Mouse (Mus musculus) heart, embryonic 15.5 days (tissue): ENCODE measurements around the gene Def6. TPM values are rescaled to one million over a fixed set of nuclear protein-coding genes. Genes with fewer than 3 reads are reported as not detected.
A peak's percentile ranks its signal among the peaks of the same experiment; 100 is the strongest.

Source experiments
- ATAC-seq: fragments of 200-750 bp; cut with Nextera tagmentation; replicated peaks from 2 replicates; pipeline ENCODE4 v1.8.0; 2017; ENCODE audit warnings: low read depth, moderate TSS enrichment; ENCODE audit not compliant: insufficient number of reproducible peaks, insufficient read depth, low FRiP score
- H3K27ac ChIP-seq: fragments of 300-500 bp; sonication (generic); 2 replicates; pipeline ENCODE4 v1.5.1; 2015; ENCODE audit warnings: mild to moderate bottlenecking, inconsistent platforms
- H3K27me3 ChIP-seq: fragments of 300-500 bp; sonication (generic); 2 replicates; pipeline ENCODE4 v1.6.1; 2015; ENCODE audit warnings: inconsistent platforms
- H3K36me3 ChIP-seq: fragments of 300-500 bp; sonication (generic); 2 replicates; pipeline ENCODE4 v1.6.1; 2015; ENCODE audit warnings: mild to moderate bottlenecking, inconsistent platforms
- H3K4me1 ChIP-seq: fragments of 300-500 bp; sonication (generic); replicated peaks from 2 replicates; pipeline ENCODE4 v1.6.1; 2015; ENCODE audit warnings: inconsistent platforms
- H3K4me2 ChIP-seq: fragments of 300-500 bp; sonication (generic); 2 replicates; pipeline ENCODE4 v1.6.1; 2015; ENCODE audit warnings: inconsistent platforms, mild to moderate bottlenecking, moderate library complexity
- H3K4me3 ChIP-seq: fragments of 300-500 bp; sonication (generic); 2 replicates; pipeline ENCODE4 v1.5.1; 2015; ENCODE audit warnings: mild to moderate bottlenecking, inconsistent platforms
- H3K9ac ChIP-seq: fragments of 300-500 bp; sonication (generic); 2 replicates; pipeline ENCODE4 v1.6.1; 2015; ENCODE audit warnings: mild to moderate bottlenecking, inconsistent platforms
- H3K9me3 ChIP-seq: fragments of 300-500 bp; sonication (generic); replicated peaks from 2 replicates; pipeline ENCODE4 v1.6.1; 2016; ENCODE audit warnings: inconsistent platforms
- WGBS: fragments of 180-500 bp; shearing (Covaris S2); methylation state at CpG from one replicate; pipeline ENCODE4 v1.1.7; 2015; ENCODE audit warnings: mixed read lengths; 5-methylcytosine and 5-hydroxymethylcytosine counted together
- polyA plus RNA-seq: library from polyadenylated mRNA; unstranded; fragments of >200 nt; fragmentation: Nextera tagmentation; extraction: Ambion mirVana; gene quantifications from 2 replicates; pipeline ENCODE4 v1.2.1, GENCODE M21; 2015

Gene Def6
- 4.2 and 12.0 TPM in 2 replicates for polyA plus RNA-seq

GRCm38 (mm10) chr17:28207591-28208313 is at the start of gene Def6:
Def6 (plus strand) TSS chr17:28207778.
- Histone ChIP-seq H3K27ac (peak within 1 kb of the TSS; percentile 79), H3K27me3 (no peaks in the 10 kb centered on the region), H3K4me2 (peak within 1 kb of the TSS; percentile 69), H3K36me3 (no peaks in the 10 kb centered on the region), H3K4me3 (peak within 1 kb of the TSS; percentile 49), H3K9me3 (no peaks in the 10 kb centered on the region), H3K9ac (peak within 1 kb of the TSS; percentile 64), H3K4me1 (peaks cover 20% of the 10 kb centered on the region)
- 17% methylated on average over 26 of the region's 26 CpGs for WGBS
- ATAC-seq = peak; percentile 83

- peaks cover 80% of the 10 kb centered on the region for H3K27me3 ChIP-seq
- 23% methylated on average over 10 of the region's 10 CpGs for WGBS
These were observed 47.2 kb upstream of the Def6 start for GRCm38 (mm10) chr17:28160361-28160760.

GRCm38 (mm10) chr17:28161310-28161881 is 46.2 kb upstream of the Def6 start:
- peak overlapping the region; percentile 25; the same call in 1 of the 2 replicates for H3K4me2 ChIP-seq
- H3K27me3 ChIP-seq = peaks cover 84% of the 10 kb centered on the region
- no peak overlapping the region for H3K27ac ChIP-seq
- H3K9ac ChIP-seq = no peak overlapping the region; the same call in 1 of the 2 replicates
- no peaks in the 10 kb centered on the region for H3K36me3 ChIP-seq
- peak; percentile 52 for ATAC-seq
- H3K4me1 ChIP-seq = peaks cover 15% of the 10 kb centered on the region
- H3K9me3 ChIP-seq = no peaks in the 10 kb centered on the region
- H3K4me3 ChIP-seq = no peak overlapping the region
- 15% methylated on average over 11 of the region's 11 CpGs for whole genome bisulfite sequencing

More at GRCm38 (mm10) chr17:28160361-28160760, 47.2 kb upstream of the Def6 start:
- H3K4me3 ChIP-seq = no peak overlapping the region
- H3K4me1 ChIP-seq = peaks cover 15% of the 10 kb centered on the region
- H3K9ac ChIP-seq = no peak overlapping the region
- H3K9me3 ChIP-seq = no peaks in the 10 kb centered on the region
- no peaks in the 10 kb centered on the region for H3K36me3 ChIP-seq
- no peak overlapping the region for H3K4me2 ChIP-seq
- H3K27ac ChIP-seq = no peak overlapping the region
- no peak for ATAC-seq

- no peak overlapping the region for H3K4me2 ChIP-seq
- no peaks in the 10 kb centered on the region for H3K36me3 ChIP-seq
- H3K27me3 ChIP-seq = peaks cover 72% of the 10 kb centered on the region
- H3K4me1 ChIP-seq = peaks cover 15% of the 10 kb centered on the region
- no peak overlapping the region for H3K9ac ChIP-seq
- H3K9me3 ChIP-seq = no peaks in the 10 kb centered on the region
- no peak overlapping the region for H3K4me3 ChIP-seq
- H3K27ac ChIP-seq = no peak overlapping the region
- WGBS = 10% methylated on average over 6 of the region's 6 CpGs
- no peak for ATAC-seq
These were observed 43.9 kb upstream of the Def6 start for GRCm38 (mm10) chr17:28163666-28164065.

- no peak for ATAC-seq
- 80% methylated on average over 6 of the region's 6 CpGs for WGBS
These were observed 36.9 kb upstream of the Def6 start for GRCm38 (mm10) chr17:28170460-28171305.

GRCm38 (mm10) chr17:28172690-28173089 is 34.9 kb upstream of the Def6 start:
- Histone ChIP-seq H3K27ac (no peak overlapping the region), H3K9ac (no peak overlapping the region), H3K36me3 (no peaks in the 10 kb centered on the region), H3K4me1 (peaks cover 26% of the 10 kb centered on the region), H3K4me2 (no peak overlapping the region), H3K4me3 (no peak overlapping the region), H3K27me3 (0 out of 2 replicates have a peak, but pooled peaks cover 5% of the 10 kb centered on the region), H3K9me3 (no peaks in the 10 kb centered on the region)
- 34% methylated on average over 9 of the region's 9 CpGs for WGBS
- ATAC-seq = no peak

More at GRCm38 (mm10) chr17:28170460-28171305, 36.9 kb upstream of the Def6 start:
- no peaks in the 10 kb centered on the region for H3K36me3 ChIP-seq
- peaks cover 10% of the 10 kb centered on the region for H3K27me3 ChIP-seq
- no peak overlapping the region for H3K4me2 ChIP-seq
- no peak overlapping the region for H3K27ac ChIP-seq
- no peaks in the 10 kb centered on the region for H3K9me3 ChIP-seq
- H3K4me3 ChIP-seq = no peak overlapping the region
- peaks cover 17% of the 10 kb centered on the region for H3K4me1 ChIP-seq
- no peak overlapping the region for H3K9ac ChIP-seq

- Histone ChIP-seq H3K4me1 (peaks cover 61% of the 10 kb centered on the region), H3K36me3 (no peaks in the 10 kb centered on the region), H3K27me3 (no peaks in the 10 kb centered on the region), H3K9me3 (no peaks in the 10 kb centered on the region), H3K9ac (peak within 1 kb of the TSS; percentile 97), H3K27ac (peak within 1 kb of the TSS; percentile 92), H3K4me2 (peak within 1 kb of the TSS; percentile 94), H3K4me3 (peak within 1 kb of the TSS; percentile 92)
- under 1% methylated on average over 76 of the region's 82 CpGs for WGBS
- ATAC-seq = peak; percentile 80
These were observed 30.6 kb upstream of the Def6 start, which contains the start of gene Zfp523 for GRCm38 (mm10) chr17:28176775-28177539. Zfp523 (plus strand) TSS chr17:28177129.

- 8% methylated on average over 18 of the region's 22 CpGs for WGBS
- Histone ChIP-seq H3K9me3 (no peaks in the 10 kb centered on the region), H3K4me1 (peaks cover 61% of the 10 kb centered on the region), H3K4me3 (peak overlapping the region; percentile 92), H3K9ac (peak overlapping the region; percentile 97), H3K36me3 (no peaks in the 10 kb centered on the region), H3K4me2 (peak overlapping the region; percentile 94), H3K27me3 (no peaks in the 10 kb centered on the region), H3K27ac (peak overlapping the region; percentile 92)
- ATAC-seq = peak; percentile 71
These were observed 30.0 kb upstream of the Def6 start for GRCm38 (mm10) chr17:28177540-28178046.

GRCm38 (mm10) chr17:28180331-28180730 is 27.2 kb upstream of the Def6 start:
- no peaks in the 10 kb centered on the region for H3K9me3 ChIP-seq
- 42% methylated on average over 4 of the region's 4 CpGs for WGBS
- H3K9ac ChIP-seq = peak overlapping the region; percentile 7; the same call in 1 of the 2 replicates
- H3K4me3 ChIP-seq = 0 out of 2 replicates have a peak overlapping the region, but pooled peaks have one; percentile 11
- no peaks in the 10 kb centered on the region for H3K36me3 ChIP-seq
- H3K27me3 ChIP-seq = no peaks in the 10 kb centered on the region
- H3K27ac ChIP-seq = peak overlapping the region; percentile 60
- no peak for ATAC-seq
- peak overlapping the region; percentile 44 for H3K4me2 ChIP-seq
- peaks cover 72% of the 10 kb centered on the region for H3K4me1 ChIP-seq

GRCm38 (mm10) chr17:28180783-28181544 is 26.6 kb upstream of the Def6 start:
- H3K4me1 ChIP-seq = peaks cover 78% of the 10 kb centered on the region
- H3K36me3 ChIP-seq = no peaks in the 10 kb centered on the region
- WGBS = 77% methylated on average over 15 of the region's 15 CpGs
- no peaks in the 10 kb centered on the region for H3K9me3 ChIP-seq
- ATAC-seq = no peak
- no peak overlapping the region for H3K4me2 ChIP-seq
- H3K27ac ChIP-seq = peak overlapping the region; percentile 60; the same call in 1 of the 2 replicates
- H3K4me3 ChIP-seq = no peak overlapping the region
- no peaks in the 10 kb centered on the region for H3K27me3 ChIP-seq
- no peak overlapping the region for H3K9ac ChIP-seq
